Mouse (Mus musculus) left cerebral cortex, adult 11 months (tissue): ENCODE data around the gene Thbd.

ENCODE experiments used
- DNase-seq: peaks from one replicate; pipeline ENCODE4 v3.0.0; 2022; ENCODE audit warnings: low spot score

Thbd gene

DNA sequence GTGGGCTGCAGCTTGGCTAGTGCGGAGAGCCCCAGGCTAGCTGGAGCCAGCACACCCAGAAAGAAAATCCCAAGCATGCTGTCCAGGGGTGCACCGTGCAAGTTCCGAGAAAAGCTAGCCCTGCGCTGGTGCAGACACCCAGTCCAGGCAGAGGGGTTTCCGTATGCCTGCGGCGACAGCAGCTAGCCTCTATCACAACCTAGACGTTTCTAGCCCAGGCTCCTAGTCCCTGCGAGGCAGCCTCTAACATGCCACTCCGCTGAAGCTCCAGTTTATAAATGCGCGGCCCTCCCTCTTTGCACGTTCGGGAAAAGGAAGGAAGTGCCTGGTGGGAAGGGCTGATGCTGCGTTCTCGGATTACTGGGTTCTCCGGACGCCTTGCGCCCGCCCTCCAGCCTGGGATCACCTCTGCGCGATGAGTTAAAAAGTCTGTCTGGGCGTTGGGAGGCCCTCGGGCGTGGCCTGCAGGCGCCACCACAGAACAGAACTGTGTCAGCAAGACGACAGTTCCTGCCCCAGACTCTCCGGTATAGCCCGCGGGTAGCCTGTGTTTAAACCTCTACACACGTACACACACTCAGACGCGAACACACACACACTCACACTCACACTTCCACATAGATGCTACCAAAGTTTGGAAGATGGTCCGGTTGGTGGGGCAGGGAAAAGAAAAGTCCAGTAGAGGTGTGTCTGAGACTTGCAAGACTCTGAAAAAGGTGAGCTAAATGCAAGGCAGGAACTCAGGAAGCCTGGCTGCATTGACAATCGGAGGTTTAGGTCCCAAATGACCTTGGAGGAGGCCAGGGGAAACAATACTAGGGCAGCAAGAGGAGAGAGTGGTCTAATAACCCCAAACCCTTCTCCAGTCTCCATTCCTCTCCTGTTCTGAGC is at the start of gene Thbd:
TSS of gene Thbd (minus strand) at position 319 of the 891 bp plus-strand sequence.
- DNase-seq, result no peak

DNA sequence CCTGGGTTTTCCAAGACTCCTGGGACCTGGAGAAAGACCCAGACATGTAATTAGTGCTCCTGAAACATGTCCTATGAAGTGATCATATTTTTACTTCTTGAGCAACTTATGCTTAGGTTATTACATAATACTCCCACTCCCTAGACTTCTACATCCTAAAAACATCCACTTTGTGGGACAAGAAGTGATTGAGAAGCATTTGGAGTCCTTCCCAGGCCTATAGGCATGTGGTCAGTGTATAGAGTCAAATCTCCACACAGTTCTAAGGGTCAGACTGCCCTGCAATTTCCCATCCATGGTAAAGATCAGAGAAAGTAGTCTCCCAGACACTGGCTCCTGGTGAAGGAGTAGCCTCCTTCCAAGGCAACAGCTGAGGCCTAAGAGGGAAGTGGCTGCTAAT is 47.4 kb upstream of the Thbd start:
- DNase-seq, result no peak

DNA sequence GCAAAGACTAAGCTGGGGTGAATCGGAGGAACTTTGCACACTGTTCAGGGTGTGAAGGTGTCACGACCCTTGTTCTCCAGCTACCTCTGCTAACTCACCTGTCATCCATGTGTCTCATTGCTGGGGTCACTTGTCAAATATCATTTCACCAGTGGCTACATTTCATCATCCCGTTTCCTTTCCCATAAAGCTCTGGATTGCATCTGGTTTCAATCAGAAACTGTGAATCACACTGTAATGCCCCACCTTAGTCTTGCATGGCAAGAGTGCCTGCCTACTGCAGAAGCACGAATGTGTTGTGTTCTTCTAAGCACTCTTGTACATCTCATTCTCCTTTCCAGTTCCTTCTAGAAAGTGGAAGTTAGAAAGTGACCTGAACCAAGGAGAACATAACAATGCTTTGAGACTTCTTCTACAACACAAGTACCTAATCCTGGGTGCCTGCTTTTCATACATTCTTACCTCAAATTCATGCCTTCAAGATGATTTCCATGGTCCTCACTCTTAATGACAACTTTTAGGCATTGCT is 46.1 kb upstream of the Thbd start:
- no peak for DNase-seq

DNA sequence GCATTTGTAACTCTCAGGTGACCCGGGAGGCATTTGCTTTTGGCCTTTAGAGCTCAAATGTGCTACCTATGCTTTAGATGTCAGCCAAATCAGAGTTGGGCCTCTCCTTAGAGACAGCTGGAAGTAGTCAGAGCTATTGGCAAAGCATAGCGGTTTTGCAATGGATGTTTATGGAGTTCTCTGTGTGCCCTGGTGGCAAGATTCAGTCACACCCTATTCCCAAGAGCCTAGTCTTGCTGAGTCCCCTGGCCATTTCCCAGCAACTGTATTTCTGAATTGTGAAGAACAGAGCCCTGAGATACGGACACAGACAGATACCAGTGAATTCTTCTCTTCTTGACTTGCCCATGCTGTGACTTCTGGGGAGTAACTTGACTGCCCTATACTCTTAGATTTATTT is 45.1 kb upstream of the Thbd start:
- no peak for DNase-seq

DNA sequence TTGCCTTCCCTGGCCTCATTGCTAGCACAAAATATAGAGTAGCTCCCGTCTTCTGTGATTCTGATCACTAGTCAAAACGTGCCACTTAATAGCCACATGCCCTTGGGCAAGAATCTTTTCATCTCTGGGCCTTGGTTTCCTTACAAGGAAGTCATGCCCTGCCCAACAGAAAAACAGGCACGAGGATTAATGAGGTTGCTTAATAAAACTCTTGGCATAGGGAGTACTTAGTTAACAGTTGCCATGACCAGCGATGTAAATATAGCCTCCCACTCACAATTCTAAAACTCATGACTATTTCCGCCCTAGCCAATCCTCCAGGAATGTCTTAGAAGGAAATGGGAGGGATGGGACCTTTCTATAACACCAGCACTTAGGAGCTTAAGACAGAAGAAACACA is 43.5 kb upstream of the Thbd start:
- DNase-seq, result no peak

DNA sequence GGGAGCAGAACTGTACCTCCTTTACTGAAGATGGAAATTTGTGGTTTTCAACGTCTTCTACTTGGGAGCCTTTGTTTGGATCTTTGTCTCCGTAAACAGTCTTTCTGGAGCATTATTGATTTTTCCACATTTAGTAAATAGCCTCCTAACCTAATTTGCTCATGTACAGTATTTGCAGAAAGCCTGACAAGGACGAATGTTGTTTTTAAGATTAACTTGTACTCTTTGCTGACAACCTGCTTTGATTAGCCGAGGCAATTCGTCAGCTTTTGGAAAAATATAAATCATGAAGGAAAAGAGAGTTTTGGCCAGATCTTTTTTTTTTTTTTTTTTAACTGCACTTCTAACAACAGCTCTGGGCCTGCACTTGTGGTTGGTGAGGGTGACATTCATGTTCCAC is 42.6 kb upstream of the Thbd start:
- DNase-seq, result no peak

DNA sequence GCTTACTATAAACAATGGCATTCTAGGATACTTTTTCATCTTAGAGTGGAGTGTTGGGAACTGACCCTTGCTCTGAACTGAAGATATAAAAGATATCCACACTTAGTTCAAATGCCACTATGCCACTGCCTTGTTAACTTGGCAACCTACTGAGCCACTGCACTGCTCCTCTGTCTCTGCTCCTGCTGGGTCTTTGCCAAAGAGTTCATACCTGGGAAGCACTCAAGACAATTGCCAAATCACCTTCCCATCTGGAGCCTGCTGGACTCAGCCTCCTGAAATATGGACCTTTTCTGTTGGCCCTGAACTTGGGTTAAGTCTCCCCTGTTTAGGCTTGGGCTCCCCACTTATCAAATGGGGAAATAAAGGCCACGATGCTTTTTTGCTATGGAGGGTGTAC is 41.7 kb upstream of the Thbd start:
- no peak for DNase-seq

DNA sequence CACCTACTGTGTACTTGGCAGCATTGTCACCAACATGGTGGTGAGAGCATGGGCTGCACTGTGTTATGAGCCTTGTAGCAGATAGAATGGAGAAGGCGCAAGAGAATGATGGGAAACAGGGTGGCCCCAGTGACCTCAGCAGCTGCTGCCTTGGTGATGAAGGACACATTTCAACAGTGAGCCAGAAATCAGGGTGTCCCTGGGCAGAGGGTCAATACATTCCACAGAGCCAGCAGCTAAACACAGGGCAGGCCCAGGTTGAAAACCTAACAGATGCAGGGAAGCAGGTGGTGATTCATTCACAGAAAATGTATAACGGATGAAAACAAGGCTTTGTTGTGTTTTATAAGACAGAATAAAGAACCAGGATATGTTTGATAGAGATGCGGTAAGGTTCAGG is 38.5 kb upstream of the Thbd start:
- no peak for DNase-seq

DNA sequence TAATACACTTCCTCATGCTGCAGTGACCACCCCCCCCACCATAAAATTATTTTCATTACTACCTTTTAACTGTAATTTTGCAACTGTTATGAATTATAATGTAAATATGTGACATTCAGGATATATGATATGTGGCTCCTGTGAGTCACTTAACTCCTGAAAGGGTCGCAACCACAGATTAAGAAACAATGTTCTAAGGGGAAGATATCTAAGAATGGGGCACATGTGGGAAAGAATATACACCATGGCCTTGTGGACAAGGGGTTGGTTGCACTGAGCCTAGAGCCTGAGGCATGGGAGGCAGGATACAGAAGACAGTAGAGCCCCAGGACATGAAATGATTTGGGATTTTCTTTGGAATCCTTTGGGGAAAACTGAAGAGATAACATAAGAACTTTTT is 37.6 kb upstream of the Thbd start:
- DNase-seq, result no peak

DNA sequence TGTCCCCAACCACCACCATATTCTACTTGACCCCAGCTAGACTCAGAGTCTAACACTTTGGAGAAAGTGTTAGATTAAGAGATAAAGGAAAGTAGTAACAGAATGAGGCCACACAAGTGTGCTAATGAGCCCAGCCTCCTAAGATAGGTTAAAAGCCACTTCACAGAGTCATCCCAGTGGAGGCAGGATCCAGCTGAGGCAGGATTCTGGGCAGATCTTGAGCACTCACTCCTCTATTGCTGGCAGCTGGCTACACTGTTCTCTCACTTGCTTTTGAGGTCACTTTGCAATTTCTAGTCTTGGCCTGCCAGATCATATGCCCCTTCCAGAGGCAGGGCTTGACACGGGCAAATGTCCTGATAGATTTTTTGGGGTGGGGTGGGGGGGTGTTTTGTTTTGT is 36.5 kb upstream of the Thbd start:
- no peak for DNase-seq

DNA sequence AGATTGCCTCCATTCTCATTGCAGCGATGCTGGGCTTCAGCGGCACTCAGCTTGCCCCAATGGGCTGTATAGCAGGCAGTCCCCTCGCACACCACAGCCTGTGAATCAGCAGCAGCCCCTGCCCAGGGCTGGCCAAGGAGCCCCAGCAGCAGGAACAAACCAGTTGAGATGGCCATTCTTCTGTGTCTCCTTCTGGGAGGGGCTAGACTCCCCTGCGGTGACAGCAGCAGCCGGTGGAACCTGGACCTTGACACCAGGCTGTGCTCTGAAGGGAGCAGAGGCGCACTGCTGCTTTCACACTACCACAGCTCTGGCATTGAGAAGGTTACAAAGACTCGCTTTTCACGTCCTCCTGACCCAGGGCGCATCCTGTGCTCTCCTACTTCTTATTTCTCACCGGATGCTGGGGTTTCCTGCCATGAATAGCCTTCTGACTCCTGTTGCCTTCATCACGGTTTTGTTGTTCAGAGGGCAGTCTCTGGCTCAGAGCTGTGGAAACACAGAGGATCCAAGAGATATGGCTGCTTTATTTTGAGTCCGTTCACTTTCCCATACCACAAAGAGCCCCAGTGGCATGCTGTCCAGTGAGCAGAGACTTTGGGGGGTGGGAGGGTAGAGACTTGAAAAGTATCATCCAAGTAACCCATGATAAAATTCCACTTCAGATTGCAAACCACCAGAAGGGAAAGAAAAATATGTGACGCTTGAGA is 35.4 kb upstream of the Thbd start, which contains the start of gene Cd93:
TSS of gene Cd93 (minus strand) at position 315 of the 710 bp plus-strand sequence.
- DNase-seq, result no peak

DNA sequence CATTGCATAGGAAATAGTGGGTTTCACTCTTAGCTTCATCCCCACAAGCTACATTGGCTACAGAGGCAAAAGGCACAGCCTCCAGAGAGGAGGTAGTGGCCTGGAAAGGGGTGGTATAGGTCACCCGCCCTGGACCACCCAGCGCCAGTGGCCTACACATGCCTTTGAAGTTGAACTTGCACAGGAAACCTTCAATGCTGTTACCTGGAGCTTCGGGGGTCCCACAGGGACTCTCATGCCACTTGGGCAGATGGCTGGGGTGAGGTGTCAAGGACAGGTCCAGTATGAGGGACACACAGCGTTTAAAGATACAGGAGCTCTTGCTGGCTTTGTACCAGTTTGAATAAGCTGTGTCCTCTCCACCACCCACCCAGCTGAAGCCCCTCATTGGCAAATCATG is 34.7 kb upstream of the Thbd start:
- no peak for DNase-seq

DNA sequence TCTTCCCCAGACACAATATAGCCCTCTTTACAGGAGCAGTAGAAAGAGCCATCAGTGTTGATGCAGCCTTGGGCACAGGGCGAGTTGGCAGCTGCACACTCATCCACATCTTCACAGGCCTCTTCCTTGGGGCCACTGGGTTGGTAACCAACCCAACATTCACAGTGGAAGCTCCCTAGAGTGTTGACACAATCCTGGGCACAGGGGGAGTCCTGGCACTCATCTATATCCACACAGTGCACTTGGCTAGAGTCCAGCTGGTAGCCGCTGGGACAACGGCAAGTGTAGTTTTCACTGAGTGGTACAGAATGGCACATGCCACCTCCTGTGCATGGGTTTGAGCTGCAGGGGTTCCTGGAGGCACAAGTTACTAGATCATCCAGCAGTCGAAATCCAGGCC is 34.2 kb upstream of the Thbd start:
- DNase-seq, result no peak

DNA sequence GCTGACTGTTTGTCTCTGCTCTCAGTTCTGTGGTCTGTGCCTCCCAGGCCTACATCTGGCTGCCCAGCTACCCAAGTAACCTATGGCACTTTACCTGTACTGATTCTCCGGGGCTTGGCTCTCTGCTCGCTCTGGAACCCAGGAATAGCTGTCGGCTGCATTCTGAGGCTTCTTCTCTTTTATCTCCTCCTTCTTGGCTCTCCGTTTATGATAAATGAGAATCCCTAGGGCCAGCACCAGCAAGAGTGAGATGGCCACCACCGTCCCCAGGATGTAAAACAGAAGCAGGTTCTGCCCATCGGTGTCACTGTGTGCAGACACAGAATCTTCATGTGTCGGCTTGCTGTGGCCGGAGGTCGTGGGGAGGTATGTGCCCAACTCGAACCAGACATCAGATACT is 33.4 kb upstream of the Thbd start:
- DNase-seq, result no peak

DNA sequence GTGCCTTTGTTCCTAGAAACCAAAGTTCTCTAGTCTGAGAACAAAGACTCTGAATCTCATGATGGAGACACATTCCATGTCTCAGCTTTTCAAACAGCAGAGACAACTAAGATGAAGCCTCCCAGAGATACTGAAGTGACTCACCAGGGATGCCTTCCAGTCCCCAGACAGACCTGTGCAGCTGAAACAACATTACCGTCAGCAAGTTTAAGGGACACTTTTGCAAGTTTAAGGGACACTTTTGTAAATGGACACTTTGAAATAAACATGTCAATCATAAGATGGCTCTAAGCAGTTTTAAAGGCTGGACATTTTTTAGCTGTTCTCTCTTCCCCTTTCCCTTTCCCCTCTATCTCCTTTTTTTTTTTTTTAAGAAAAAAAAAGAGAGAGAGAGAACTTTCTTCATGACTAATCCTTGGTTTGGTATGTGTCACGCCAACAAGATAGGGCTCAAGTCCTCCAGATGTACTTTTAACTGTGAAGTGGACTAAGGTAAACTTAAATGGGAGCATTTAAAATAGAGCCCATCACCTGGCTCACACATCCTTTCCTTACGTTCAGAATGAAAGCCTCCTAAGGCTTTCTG is 31.8 kb upstream of the Thbd start:
- no peak for DNase-seq

DNA sequence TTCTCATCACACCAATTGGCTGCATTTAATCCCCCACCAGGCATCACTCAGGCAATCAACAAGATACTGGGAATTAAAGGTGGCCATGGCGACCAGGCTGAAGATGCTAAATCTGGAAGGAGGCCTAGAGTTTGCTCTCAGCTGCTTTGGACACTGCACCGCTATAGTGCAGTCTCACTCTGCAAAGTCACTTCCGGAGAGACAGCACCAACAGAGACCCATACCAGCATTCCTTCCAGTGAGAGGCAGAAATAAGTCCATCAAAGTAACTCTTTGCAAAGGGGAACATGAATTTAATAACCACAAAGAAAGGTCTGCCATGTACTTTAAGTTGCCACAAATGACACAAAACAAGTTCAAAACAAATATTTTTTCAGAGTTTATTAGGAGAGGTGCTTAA is 28.3 kb upstream of the Thbd start:
- no peak for DNase-seq

DNA sequence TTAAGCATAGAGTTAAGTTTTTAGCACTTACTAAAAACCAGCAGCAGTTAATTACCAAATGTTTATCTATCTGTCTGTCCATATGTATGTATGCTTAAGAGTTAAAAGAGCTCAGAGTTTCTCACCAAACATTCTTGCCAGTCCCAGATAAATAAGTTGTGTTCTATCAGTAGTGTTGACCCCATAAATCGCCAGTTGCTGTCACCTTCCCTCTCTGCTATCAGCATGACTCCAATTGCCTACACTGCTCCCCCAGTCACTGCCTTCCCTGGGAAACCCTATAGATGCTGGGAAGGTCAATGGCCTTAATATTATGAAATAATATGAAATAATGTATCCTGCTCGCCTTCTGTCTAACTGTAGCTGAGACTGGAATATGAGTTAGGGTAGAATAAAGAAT is 24.4 kb upstream of the Thbd start:
- DNase-seq, result no peak

DNA sequence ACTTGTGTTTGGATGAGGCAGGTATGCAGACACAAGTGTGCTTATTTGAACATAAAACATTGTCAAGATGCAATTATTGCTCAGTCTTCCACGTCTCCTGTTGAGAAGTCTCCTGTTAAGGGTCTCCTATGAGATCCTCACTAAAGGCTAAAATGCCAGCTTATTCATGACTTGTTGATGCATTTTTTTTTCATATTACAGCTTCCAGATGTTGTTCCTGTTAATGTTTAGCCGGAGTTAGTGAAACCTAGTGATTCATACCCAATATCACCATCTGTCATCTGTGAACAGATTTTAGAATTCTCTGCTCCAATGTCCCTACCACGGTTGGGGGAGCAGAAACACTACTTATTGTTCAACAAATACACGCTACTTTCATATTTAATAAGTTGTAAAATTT is 23.0 kb upstream of the Thbd start:
- no peak for DNase-seq

DNA sequence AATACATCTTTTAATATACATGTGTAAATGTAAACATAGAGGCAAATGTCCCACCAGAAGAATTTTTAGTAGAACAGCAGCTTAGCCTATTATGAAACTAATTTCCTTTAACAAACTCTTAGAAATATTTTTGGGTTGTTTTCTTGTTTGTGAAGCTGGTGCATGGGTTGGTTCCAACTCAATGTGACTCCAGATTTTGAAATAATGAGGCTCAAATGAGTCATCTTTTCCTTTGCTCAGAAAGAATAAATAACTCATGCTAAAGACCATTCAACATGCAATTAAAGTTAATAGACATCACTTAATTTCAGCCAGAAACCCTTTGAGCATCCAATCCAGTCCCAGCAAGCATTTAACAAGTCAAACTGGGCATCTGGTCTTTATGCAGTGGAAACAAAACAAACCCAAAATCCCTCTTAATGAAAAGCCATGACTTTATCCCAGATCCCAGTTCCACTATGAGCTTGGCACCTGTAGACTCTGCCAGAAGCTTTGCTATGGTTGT is 21.1 kb upstream of the Thbd start:
- no peak for DNase-seq

DNA sequence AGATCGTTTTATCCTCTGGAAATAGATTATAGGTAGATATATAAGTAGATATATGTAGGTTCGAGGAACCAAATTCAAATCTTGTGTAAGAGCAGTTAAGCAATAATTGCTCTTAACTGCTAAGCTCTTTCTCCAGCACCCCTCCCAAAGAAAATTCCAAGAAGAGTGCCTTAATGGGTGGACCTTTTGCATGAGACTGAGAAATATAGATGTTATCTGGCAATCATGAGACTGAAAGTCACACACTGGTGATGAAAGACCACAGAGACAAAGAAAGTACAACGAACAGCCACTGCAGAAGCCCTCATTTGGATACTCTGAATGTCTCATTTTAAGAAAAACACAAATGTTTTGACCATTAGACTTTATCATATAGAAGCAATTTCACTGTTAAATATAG is 20.5 kb upstream of the Thbd start:
- DNase-seq, result no peak

DNA sequence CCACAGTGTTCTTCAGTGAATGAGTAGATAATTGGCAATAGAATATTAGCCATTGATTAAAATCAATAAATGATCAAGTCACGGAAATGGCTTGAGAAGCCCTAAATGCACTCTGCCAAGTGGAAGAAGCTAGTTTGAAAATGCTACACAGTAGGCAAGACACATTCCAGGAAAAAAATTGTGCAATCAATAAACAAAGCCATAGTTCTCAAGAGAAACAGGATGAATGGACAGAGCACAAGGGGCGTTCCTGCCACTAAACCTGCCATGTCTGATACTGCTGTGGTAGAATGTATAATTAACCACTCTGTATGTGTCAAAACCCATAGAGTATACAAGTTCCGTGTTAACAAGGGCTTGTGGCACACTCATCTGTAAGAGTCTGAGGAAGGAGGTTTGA is 19.6 kb upstream of the Thbd start:
- no peak for DNase-seq

DNA sequence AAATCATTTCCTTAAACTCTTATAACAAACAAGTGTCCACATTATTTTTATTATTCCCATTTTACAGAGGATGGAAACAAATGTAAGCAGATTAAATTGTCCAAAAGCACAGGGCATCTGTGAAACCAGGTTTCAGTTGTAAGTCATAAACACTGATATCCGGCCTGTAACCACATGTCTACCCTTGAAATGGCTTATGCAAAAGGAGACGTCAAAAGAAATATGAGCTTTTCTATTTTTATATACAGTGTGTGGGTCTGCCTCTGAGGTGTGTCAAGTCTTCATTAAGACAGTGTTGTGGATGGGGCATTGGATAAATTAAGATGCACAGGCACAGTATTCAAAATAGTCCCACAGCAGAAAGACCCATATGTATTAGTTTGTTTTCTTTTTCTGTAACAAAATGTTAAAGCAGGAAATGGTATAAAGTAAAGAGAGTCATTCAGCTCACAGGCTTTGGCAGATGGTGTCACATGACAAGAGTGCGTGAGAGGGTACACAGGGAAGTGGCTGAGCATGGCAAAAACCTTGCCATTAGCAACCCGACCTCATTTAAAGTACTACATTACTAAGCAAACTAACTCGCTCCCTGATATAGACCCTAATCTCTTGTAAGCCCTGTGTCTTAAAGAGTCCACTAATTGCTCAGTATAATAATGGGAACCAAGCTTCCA is 17.9 kb upstream of the Thbd start:
- DNase-seq, result no peak
